Mouse (Mus musculus) splenic B cell, adult 2 months (primary cell): ENCODE results near the gene Glyctk.
"Not testable (repeated sequence)": the region's sequence is repeated elsewhere in the genome, so short reads cannot be mapped to it uniquely, and the experiment has no call there.

Experiments
- DNase-seq: peaks from one replicate; pipeline ENCODE4 v3.0.0-alpha.2; 2011; ENCODE audit warnings: low read depth, low spot score
- H3K27me3 ChIP-seq: 2 replicates; pipeline ENCODE4 v1.6.1; 2012; ENCODE audit warnings: mild to moderate bottlenecking, low read length, moderate library complexity, mixed read lengths; ENCODE audit not compliant: control insufficient read depth, poor library complexity, insufficient read depth, severe bottlenecking
- H3K36me3 ChIP-seq: 2 replicates; pipeline ENCODE4 v1.6.1; 2012; ENCODE audit warnings: mild to moderate bottlenecking, low read length, moderate library complexity, mixed read lengths; ENCODE audit not compliant: control insufficient read depth, poor library complexity, insufficient read depth, severe bottlenecking

Gene Glyctk

DNA sequence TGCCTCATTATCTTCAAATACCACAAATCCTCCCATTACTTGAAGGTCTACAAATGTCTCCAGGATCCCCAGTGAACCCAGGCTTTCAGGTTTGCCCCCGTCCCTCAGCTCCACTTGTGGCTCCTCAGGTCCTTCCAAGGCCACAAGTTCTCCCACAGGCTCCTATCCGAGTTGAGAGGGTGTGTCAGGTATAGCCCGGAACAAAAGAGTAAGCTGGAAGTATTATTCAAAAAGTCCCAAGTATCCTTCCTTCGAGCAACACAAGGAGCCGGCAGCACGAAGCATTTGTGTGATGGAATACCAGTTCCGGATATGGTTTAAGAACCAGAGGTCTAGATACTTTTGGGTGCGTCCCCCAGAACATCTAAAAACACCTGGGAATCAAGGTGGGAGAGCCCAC lies 34.1 kb upstream of the Glyctk start:
- Histone ChIP-seq H3K27me3 (no peaks in the 10 kb centered on the region), H3K36me3 (peaks cover 5% of the 10 kb centered on the region)
- no peak for DNase-seq

DNA sequence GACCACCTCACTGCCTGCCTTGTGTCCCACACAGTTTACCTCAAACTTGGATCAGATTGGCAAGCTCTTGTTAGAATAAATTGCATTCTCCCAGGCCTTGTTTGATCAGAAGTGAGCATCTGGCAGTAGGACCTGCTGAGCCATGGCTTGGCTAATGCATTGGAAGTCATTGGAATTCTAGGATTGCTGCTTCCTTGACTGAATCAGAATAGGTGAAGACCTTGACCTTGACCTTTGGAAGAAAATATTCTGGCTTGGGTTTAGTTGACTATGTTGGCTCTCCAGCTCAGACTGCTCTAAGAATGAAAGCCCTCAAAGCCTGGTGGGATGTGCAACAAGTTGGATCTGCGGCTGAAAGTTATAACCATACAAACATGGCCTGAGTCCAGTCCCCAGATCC lies 33.4 kb upstream of the Glyctk start:
- Histone ChIP-seq H3K36me3 (peaks cover 5% of the 10 kb centered on the region), H3K27me3 (no peaks in the 10 kb centered on the region)
- no peak for DNase-seq

DNA sequence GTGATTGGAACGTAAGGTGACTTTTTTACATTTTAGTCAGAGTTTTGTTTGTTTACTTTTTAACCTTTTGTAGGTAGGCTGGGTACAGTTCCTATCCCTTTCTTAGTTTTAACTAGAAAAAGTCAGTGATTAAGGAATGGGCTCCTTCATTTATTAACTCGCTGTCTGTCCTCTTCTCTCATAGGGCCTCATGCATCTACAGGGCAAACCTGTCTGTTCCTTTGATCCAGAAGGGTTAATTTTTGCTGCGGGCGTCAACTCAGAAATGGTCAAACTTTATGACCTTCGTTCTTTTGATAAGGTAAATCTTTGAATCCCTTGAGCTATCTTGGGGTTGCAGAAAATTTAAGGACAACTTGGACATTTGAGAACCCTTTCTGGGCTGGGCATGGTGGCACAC lies 26.1 kb upstream of the Glyctk start:
- no peak for DNase-seq
- peaks cover 21% of the 10 kb centered on the region for H3K36me3 ChIP-seq
- no peaks in the 10 kb centered on the region for H3K27me3 ChIP-seq

DNA sequence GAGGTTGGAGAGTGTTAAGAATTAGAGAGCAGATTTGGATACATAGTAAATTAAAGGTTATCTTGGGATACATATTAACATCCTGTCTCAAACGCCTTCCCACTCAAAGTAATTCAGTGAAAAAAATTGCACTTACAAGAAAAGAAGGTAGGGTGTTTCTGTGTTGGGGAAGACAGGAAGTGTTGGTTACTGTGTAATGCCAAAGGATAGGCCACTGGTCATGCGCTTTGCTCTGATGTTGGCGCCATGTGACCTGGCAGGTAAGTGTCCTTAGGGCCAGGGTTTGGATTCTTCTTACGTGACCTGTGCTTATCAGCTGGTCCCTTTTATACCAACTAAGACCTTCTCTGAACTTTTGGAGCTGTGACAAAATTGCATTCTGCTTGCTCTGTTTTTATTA lies 24.2 kb upstream of the Glyctk start:
- H3K36me3 ChIP-seq: peaks cover 22% of the 10 kb centered on the region
- no peaks in the 10 kb centered on the region for H3K27me3 ChIP-seq
- no peak for DNase-seq

DNA sequence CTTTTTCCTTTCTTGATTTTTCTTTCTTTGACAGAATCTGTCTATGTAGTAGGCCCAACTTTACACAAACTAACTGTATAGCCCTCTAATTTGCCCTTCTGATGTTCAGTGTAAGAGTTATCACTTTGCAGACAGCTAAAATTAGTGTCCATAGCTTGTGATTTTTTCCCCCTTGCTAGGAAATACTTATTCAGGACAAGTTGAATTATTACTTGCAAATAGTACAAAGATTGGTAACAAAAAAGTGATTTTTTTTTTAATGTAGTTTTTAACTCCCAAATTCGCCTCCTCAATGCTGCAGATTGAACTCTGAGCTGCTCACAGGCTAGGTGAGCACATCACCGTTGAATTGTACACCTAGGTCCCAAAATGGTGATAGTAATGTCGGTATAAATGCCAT lies 22.0 kb upstream of the Glyctk start:
- Histone ChIP-seq H3K27me3 (no peaks in the 10 kb centered on the region), H3K36me3 (peaks cover 21% of the 10 kb centered on the region)
- no peak for DNase-seq

DNA sequence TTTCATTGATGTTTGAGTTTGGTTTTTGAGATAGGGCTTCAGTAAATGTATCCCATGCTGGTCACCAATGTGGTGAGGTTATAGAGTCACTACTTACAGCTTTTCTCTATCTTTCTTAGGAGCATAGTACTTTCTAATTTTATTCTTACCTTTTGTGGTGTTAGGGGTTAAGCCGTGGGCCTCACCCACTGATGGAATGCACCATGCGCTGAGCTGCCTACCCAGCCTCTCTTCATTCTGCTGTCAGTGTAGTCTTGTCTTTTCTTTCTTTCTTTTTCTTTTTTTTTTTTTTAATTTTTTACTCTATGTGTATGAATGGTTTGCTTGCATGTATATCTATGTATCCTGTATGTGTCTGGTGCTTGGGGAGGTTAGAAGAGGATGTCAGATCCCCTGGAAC lies 21.5 kb upstream of the Glyctk start:
- no peak for DNase-seq
- no peaks in the 10 kb centered on the region for H3K27me3 ChIP-seq
- peaks cover 20% of the 10 kb centered on the region for H3K36me3 ChIP-seq

DNA sequence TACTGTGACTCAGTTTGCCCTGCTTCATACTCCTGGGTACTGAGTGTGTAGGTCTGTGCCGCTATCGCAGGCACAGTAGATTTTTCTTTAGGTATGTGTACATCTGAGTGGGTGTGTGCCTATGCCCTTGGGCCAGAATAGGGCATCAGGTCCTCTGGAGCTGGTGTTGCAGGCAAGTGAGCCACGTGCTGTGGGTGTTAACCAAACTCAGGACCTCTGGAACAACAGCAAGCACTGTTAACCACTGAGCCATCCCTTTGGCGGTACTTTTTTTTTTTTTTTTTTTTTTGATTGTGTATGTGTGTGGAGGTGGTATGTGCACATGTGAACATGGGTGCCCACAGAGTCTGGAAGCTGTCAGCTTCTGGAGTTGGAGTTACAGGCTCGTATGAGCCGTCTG lies 19.9 kb upstream of the Glyctk start:
- H3K27me3 ChIP-seq: no peaks in the 10 kb centered on the region
- DNase-seq: no peak
- H3K36me3 ChIP-seq: peaks cover 15% of the 10 kb centered on the region

DNA sequence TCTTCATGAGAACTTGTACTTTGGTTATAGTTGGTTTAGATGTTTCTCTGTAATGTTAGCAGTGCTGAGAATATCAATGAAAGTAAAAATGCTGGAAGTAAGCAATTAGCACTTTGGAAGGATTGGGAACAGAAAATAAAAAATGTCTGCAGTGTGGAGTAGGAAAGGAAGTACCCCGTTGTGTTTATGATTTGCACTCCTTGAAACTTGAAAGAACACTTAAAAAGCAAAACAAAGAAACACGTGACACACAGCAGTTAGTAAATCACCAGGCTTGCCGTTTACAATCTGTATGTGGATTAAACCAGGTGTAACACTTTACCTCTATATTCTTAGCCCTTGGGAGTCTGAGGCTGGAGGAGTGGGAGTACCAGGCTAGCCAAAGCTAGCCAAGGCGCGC lies 18.8 kb upstream of the Glyctk start:
- Histone ChIP-seq H3K36me3 (peaks cover 13% of the 10 kb centered on the region), H3K27me3 (no peaks in the 10 kb centered on the region)
- no peak for DNase-seq

DNA sequence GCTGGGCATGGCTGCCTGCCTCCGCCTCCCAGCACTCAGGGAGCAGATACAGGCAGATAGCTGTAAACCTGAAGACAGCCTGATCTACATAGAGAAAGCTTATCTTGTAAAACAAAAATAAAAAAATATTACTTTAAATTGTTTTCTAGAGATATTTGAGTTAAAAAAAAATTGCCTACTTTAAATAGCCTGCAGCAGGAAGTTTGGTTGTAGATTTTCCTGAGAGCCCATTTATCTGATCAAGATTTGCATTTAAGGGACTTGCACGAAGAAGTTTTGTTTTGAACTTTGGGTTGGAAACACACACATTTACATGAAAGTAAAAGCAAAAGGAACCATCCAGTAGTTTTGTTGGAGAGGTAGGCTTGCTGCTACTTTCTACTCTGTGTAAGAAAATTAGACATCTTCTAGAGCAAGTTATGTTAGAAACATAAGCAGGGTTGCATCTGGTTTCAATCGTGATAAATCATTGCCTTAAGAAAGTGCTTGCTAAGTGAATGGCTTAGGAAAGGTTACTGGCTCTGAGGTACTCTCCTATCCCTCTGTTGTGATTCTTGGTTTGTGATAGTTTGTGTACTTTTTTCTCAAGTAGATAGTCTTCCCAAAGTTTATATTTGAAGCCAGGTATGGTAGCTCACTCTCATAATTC lies 17.7 kb upstream of the Glyctk start:
- H3K36me3 ChIP-seq: peaks cover 7% of the 10 kb centered on the region; the same call in 1 of the 2 replicates
- DNase-seq: no peak
- H3K27me3 ChIP-seq: no peaks in the 10 kb centered on the region

DNA sequence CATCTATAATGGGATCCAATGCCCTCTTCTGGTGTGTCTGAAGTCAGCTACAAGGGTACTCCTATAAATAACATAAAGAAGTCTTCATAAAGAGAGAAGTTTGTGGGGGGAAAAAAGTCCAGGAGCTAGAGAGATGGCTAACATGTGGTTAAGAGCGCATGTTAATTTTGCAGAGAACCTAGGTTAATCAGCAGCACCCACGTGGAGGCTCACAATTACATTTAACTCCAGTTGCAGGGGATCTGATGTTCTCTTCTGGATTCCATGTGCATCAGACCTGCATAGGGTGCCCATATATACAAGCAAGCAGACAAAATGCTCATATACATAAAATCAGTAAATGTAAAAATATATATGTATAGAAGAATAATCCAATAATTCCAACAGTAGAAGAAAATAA lies 15.4 kb upstream of the Glyctk start:
- H3K27me3 ChIP-seq: no peaks in the 10 kb centered on the region
- H3K36me3 ChIP-seq: 0 out of 2 replicates have a peak, but pooled peaks cover 1% of the 10 kb centered on the region
- no peak for DNase-seq

DNA sequence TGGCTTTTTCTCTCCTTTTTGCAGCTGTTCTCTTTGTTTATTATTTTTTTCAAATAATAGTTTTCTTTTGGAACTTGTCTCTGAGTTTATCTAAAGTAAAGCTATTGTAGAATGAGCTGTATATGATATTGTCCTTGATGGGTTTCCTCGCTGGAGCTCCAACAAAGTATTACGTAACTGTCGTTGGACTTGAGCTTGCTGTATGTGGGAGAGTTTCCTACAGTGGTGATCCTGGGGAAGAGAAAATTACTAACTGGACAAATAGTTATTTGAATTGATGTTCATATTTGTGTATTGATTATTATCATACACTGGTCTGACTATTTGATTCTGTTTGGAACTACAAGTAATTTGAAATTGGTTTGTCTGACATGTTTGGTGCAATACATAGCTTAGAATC lies 14.6 kb upstream of the Glyctk start:
- no peak for DNase-seq
- Histone ChIP-seq H3K36me3 (0 out of 2 replicates have a peak, but pooled peaks cover 1% of the 10 kb centered on the region), H3K27me3 (no peaks in the 10 kb centered on the region)

DNA sequence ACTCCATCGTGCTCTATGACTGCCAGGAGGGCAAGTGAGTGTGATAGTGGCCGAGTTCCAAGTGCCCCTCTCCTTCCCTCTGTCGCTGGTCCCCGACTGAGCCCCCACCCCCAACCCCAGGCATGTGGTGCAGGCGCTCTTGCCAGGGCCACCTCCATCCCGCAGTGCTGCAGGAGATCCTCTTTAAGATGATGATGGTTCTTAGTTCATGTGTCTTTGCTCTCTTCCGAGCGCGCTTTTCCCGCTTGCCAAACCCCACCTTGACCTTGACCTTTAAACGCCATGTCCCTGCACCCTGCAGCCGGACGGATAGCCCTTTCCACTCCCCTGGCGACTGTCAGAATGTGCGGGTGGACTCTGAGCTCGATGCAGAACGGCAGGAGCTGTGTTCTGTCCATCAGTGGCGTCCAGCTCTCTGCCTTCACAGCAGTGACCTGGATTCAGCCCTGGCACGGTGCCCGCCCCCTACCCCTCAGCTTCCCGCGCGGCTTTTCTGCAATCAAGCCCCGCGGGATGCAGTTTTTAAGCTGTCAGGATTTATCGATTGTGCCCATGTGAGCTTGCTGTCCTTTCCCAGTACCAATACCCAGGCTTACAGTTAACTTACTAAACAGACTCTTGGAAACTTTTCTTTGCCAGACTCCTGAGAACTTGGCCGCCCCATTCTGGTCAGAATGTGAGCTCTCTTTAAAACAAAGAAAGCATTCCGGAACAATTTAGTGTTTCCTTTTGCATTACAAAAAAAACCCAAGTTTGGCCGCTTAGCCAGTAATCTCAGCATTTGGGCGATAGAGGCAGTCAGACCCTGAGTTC lies 13.6 kb upstream of the Glyctk start:
- H3K36me3 ChIP-seq: no peaks in the 10 kb centered on the region
- H3K27me3 ChIP-seq: no peaks in the 10 kb centered on the region
- DNase-seq: no peak

DNA sequence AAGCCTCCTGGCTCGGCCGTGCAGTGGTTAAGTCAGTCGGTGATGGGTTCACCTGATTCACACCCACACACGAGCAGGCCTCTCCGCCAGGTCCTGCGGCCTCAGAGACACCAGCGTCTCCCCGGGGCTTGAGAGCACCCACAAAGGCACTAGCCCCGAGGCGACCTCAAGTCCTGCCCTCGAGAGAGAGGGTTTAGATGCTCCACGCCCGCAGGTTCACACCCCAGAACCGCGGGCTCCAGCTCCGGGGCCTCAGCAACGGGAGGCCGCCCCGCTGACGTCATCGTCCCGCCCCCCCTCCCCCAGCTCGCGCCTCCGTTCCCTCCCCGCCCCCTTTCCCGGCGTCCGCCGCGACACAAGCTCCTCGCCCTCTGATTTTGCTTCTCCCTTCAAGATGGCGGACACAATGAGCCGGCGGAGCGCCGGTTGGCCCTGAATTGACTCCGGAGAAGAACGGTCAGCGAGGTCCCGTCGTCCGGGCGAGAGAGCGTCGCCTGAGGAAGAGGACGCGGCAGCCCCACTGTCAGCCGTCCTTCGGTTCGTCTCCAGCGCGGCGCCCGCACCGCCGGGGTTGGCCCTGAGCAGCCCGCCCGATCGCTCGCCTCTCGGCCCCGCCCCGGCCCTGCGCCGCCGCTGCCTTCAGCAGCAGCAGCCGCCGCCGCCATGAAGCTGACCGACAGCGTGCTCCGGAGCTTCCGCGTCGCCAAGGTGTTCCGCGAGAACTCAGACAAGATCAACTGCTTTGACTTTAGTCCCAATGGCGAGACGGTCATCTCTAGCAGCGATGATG lies 12.8 kb upstream of the Glyctk start, which contains the start of gene Wdr82:
TSS of gene Wdr82 (plus strand) at position 373 of the 790 bp plus-strand sequence.
- H3K27me3 ChIP-seq: no peaks in the 10 kb centered on the region
- H3K36me3 ChIP-seq: no peaks in the 10 kb centered on the region
- peak; percentile 95 for DNase-seq

DNA sequence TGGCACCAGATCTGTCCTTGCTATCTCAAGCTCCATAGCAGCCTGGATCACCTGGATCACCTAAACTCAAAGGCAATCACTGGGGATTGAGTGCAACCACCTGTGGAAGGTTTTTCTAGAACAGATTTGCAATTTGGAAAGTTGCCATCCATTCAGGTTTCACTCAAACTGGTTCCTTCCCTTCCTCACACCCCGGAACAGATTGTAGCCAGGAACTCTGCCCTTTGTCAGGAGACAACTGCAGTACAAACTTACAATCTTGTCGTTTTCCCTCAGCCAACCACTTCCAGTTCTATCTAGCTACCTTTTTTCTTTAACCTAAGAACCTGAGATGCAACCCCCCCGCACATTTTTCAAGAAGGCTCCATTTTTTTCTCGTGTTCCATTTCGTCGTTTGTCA lies 12.0 kb upstream of the Glyctk start:
- no peaks in the 10 kb centered on the region for H3K27me3 ChIP-seq
- DNase-seq: no peak
- no peaks in the 10 kb centered on the region for H3K36me3 ChIP-seq

DNA sequence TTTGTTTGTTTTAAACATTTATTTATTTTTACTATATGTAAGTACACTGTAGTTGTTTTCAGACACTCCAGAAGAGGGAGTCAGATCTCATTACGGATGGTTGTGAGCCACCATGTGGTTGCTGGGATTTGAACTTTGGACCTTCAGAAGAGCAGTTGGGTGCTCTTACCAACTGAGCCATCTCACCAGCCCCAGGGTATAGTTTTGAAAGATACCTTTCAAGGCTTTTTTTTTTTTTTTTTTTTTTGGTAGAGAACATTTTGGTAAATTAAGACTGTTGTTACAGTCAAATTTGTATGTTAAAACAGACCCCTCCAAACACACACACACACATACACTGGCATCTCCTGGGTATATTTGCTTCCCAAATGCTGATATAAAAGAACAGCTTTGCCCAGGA lies 11.1 kb upstream of the Glyctk start:
- not testable (repeated sequence) for H3K36me3 ChIP-seq, DNase-seq

More for the DNA sequence above, 11.1 kb upstream of the Glyctk start:
- not testable (repeated sequence) for H3K27me3 ChIP-seq
